Mouse (Mus musculus): ENCODE data around the gene Vmn1r59. TPM values are rescaled to one million over a fixed set of nuclear protein-coding genes. Genes with fewer than 3 reads are reported as not detected.

The Vmn1r59 gene
- polyA plus RNA-seq (2012; rRNA removed) = not detected in 2 replicates

GRCm38 (mm10) chr7:5456674-5457073 is at the start of gene Vmn1r59:
TSS of gene Vmn1r59 (minus strand) at chr7:5456774.

GRCm38 (mm10) chr7:5493856-5494255 is 37.3 kb upstream of the Vmn1r59 start, which contains the start of gene Vmn2r28:
TSS of gene Vmn2r28 (minus strand) at chr7:5493956.

GRCm38 (mm10) chr7:5413296-5413695 is 43.3 kb downstream of the Vmn1r59 start, which contains the start of gene Vmn1r58:
TSS of gene Vmn1r58 (minus strand) at chr7:5413396.

Other genes with a start within 250 kb of the Vmn1r59 start
- not detected in 2 replicates for gene Vmn1r57, start 238.3 kb downstream of the Vmn1r59 start, polyA plus RNA-seq (2012; rRNA removed)
- gene Gm5065, start 106.2 kb downstream of the Vmn1r59 start, polyA plus RNA-seq (2012; rRNA removed) = not detected in 2 replicates
- not detected in 2 replicates for gene Nlrp2, start 105.7 kb downstream of the Vmn1r59 start, polyA plus RNA-seq (2012; rRNA removed)
- not detected in 2 replicates for gene Vmn1r58, start 43.4 kb downstream of the Vmn1r59 start, polyA plus RNA-seq (2012; rRNA removed)
- not detected in 2 replicates for gene Vmn2r28, start 37.2 kb upstream of the Vmn1r59 start, polyA plus RNA-seq (2012; rRNA removed)
- not detected in 2 replicates for gene Vmn1r60, start 90.5 kb upstream of the Vmn1r59 start, polyA plus RNA-seq (2012; rRNA removed)
- not detected in 2 replicates for gene Vmn1r61, start 156.5 kb upstream of the Vmn1r59 start, polyA plus RNA-seq (2012; rRNA removed)
- gene Vmn1r62, start 216.9 kb upstream of the Vmn1r59 start, polyA plus RNA-seq (2012; rRNA removed) = not detected in 2 replicates

Data from central nervous system, embryonic 14 days (tissue).